Mouse (Mus musculus) limb, embryonic 15.5 days (tissue): Measurements from ENCODE around the gene 2410137M14Rik. TPM values are rescaled to one million over a fixed set of nuclear protein-coding genes. Genes with fewer than 3 reads are reported as not detected.

Experiments used
- ATAC-seq: fragments of 200-750 bp; cut with Nextera tagmentation; 2 replicates; pipeline ENCODE4 v1.8.0; 2017; ENCODE audit warnings: low read depth, moderate TSS enrichment; ENCODE audit not compliant: insufficient number of reproducible peaks, low FRiP score, low TSS enrichment
- H3K27ac ChIP-seq: fragments of 300-500 bp; sonication (generic); 2 replicates; pipeline ENCODE4 v1.5.1; 2015; ENCODE audit warnings: moderate library complexity, mild to moderate bottlenecking, inconsistent platforms
- H3K27me3 ChIP-seq: fragments of 300-500 bp; sonication (generic); 2 replicates; pipeline ENCODE4 v1.6.1; 2015; ENCODE audit warnings: inconsistent platforms
- H3K36me3 ChIP-seq: fragments of 300-500 bp; sonication (generic); 2 replicates; pipeline ENCODE4 v1.6.1; 2015; ENCODE audit warnings: inconsistent platforms
- H3K4me1 ChIP-seq: fragments of 300-500 bp; sonication (generic); 2 replicates; pipeline ENCODE4 v1.6.1; 2015; ENCODE audit warnings: inconsistent platforms
- H3K4me2 ChIP-seq: fragments of 300-500 bp; sonication (generic); 2 replicates; pipeline ENCODE4 v1.6.1; 2015; ENCODE audit warnings: mild to moderate bottlenecking, inconsistent platforms
- H3K4me3 ChIP-seq: fragments of 300-500 bp; sonication (generic); 2 replicates; pipeline ENCODE4 v1.5.1; 2015; ENCODE audit warnings: mild to moderate bottlenecking, inconsistent platforms
- H3K9ac ChIP-seq: fragments of 300-500 bp; sonication (generic); 2 replicates; pipeline ENCODE4 v1.6.1; 2015; ENCODE audit warnings: inconsistent platforms
- H3K9me3 ChIP-seq: fragments of 300-500 bp; sonication (generic); 2 replicates; pipeline ENCODE4 v1.6.1; 2016; ENCODE audit warnings: inconsistent platforms
- WGBS: fragments of 180-500 bp; shearing (Covaris S2); methylation state at CpG from one replicate; pipeline ENCODE4 v1.1.7; 2015; 5-methylcytosine and 5-hydroxymethylcytosine counted together
- polyA plus RNA-seq: library from polyadenylated mRNA; unstranded; fragments of >200 nt; fragmentation: Nextera tagmentation; extraction: Ambion mirVana; gene quantifications from 2 replicates; pipeline ENCODE4 v1.2.1, GENCODE M21; 2015

The 2410137M14Rik gene
- polyA plus RNA-seq, 1 experiment from 2014 or later, result 0.18 TPM

DNA sequence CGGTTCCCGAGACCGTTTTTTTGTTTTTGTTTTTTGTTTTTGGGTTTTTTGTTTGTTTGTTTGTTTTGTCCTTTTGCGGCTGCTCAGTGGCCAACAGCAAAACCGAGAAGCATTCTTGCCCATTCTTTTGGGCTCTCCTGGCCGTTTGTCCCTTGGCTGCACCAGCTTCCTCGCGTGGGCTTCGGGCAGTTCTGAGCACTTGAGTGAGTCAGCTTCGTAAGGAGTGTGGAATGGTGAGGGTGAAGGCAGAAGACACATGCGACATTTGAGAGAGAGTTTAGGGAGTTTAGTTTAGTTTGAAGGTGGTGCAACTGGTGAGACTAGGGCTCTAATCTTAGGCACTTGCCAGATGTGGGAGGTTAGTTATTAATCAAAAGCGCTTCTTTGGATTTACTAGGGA is 22.2 kb downstream of the 2410137M14Rik start:
- Histone ChIP-seq H3K9ac (peak overlapping the region; percentile 73), H3K4me3 (peak overlapping the region; percentile 67), H3K9me3 (no peaks in the 10 kb centered on the region), H3K4me2 (peak overlapping the region; percentile 72), H3K36me3 (peaks cover 20% of the 10 kb centered on the region), H3K4me1 (peaks cover 14% of the 10 kb centered on the region), H3K27me3 (no peaks in the 10 kb centered on the region), H3K27ac (peak overlapping the region; percentile 78)
- ATAC-seq, result no peak
- 7% methylated on average over 12 of the region's 12 CpGs for WGBS

DNA sequence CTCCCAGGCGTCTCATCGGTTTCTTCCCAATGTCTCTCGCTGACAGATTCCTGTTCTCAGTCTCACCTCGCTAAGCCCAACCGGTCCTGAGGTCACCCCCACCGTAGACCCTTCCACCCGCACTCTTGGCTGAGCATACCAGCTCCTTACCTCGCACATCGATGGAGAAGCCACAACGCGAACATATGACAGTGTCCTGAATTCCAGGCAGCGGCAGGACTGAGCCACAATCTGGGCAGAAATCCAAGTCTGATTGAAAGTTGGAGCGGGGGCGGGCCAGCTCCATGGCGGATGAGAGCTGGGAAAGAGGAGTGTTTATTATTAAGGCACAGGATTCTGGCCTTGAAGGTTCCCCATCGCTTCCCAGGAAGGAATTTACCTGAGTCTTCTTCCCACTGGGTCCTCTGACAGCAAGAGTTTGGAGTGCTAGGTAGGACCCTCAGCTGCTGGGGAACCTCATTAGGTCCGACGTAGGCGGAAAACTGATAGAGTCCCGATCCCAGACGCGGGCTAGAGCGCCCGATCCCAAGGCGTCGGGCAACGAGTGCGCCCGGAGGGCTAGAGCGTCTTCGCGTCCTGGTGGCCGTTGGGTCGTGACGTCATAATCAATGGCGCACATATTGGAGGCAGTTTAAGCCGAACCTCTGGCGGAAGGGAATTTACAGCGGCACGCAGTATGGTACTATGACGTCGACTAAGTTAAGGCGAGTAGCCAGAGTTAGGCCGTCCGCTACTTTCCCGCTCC is 22.9 kb downstream of the 2410137M14Rik start, which contains the start of the genes Znrd1 and Znrd1as:
Gene Znrd1 (minus strand): TSS at position 561 of the 745 bp plus-strand sequence.
Gene Znrd1as (plus strand): TSS at position 594 of the 745 bp plus-strand sequence.
- under 1% methylated on average over 46 of the region's 46 CpGs for WGBS
- ATAC-seq, result peak; percentile 95
- Histone ChIP-seq H3K36me3 (peaks cover 20% of the 10 kb centered on the region), H3K27ac (peak within 1 kb of the TSS; percentile 86), H3K4me3 (peak within 1 kb of the TSS; percentile 67), H3K9ac (peak within 1 kb of the TSS; percentile 73), H3K4me2 (peak within 1 kb of the TSS; percentile 72), H3K27me3 (no peaks in the 10 kb centered on the region), H3K9me3 (no peaks in the 10 kb centered on the region), H3K4me1 (peaks cover 14% of the 10 kb centered on the region)

DNA sequence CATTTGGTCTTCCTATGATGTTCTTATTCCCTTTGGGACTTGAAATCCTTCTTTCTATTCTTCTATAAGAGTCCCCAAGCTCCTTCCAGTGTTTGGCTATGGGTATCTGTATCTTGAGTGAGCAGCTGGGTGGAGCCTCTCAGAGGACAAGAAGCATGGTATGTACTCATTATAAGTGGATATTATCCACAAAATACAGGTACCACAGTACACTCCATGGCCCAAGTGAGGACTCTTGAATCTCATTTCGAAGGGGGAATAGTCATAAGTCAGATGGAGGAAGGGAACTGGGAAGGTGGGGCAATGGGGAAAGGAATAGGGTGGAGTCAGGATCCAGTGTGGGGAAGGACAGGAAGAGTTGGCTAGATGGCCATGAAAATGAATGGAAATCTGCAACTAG is 28.0 kb downstream of the 2410137M14Rik start:
- 82% methylated on average over 1 of the region's 1 CpGs for WGBS
- no peak overlapping the region for H3K4me2 ChIP-seq
- peaks cover 37% of the 10 kb centered on the region for H3K36me3 ChIP-seq
- H3K9ac ChIP-seq, result no peak overlapping the region
- H3K9me3 ChIP-seq, result no peaks in the 10 kb centered on the region
- H3K4me1 ChIP-seq, result peaks cover 14% of the 10 kb centered on the region
- H3K27me3 ChIP-seq, result no peaks in the 10 kb centered on the region
- ATAC-seq, result no peak
- no peak overlapping the region for H3K27ac ChIP-seq
- H3K4me3 ChIP-seq, result no peak overlapping the region

DNA sequence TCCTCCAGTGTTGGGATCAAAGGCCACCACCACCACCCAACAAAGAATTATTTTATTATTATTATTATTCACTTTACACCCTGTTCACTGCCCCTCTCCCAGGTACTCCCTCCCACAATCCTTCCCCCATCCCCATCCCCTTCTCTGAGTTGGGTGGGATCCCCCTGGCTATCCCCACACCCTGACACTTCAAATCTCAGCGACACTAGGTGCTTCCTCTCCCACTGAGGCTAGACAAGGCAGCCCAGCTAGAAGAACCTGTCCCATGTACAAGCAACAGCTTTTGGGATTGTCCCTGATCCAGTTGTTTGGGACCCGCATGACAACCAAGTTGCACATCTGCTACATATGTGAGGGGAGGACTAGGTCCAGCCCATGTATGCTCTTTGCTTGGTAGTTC is 28.4 kb downstream of the 2410137M14Rik start:
- ATAC-seq, result no peak
- H3K4me1 ChIP-seq, result peaks cover 13% of the 10 kb centered on the region
- no peaks in the 10 kb centered on the region for H3K27me3 ChIP-seq
- no peaks in the 10 kb centered on the region for H3K9me3 ChIP-seq
- no peak overlapping the region for H3K4me3 ChIP-seq
- no peak overlapping the region for H3K27ac ChIP-seq
- peaks cover 37% of the 10 kb centered on the region for H3K36me3 ChIP-seq
- no peak overlapping the region for H3K4me2 ChIP-seq
- 82% methylated on average over 2 of the region's 2 CpGs for WGBS
- H3K9ac ChIP-seq, result no peak overlapping the region

DNA sequence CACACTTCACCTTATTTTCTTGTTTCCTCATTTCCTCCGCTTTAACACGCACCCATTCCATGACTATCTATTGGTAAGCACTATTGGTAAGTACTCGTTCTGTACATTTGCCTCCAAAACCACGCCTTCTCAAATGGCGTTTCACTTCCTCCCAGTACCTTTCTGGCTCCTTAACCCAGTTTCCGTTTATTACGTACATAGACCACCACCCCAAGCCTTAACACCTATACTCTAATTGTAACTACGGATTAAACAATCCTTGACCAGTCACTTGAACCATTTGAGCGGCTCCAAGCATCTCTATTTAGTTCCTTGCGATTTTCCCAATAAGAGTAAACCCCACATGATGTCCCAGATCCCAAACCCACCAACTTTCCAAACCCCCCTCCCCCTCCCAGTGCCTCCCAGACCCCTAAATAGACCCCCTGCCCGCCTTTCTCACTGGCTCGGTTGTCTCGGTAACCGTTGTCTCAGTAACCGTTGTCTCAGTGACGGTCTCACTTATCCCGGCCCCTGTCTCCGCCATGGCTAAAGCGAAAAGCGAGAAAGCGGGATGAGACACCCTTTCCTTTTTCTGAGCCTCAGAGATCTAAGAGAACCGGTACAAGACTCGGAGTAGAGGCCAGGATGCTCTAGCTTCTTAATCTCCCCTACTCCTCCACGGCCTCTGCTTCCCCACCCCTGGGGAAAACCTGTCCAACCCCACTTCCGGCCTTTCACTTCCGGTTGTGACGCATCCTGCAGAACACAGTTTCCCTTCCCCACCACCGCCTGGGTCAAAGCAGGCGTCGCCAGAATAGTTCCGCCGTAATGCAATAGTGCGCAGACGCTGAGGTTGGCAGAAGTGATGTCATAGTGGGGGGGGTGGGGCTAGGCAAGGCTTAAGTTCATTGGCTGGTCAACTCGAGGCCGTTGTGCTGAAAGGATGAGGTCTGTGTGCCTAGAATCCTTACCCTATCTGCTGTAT is 29.8 kb downstream of the 2410137M14Rik start, which contains the start of gene Ppp1r11:
Gene Ppp1r11 (minus strand): TSS at position 761 of the 967 bp plus-strand sequence.
- Histone ChIP-seq H3K4me3 (peak within 1 kb of the TSS; percentile 75), H3K9ac (peak within 1 kb of the TSS; percentile 73), H3K4me1 (peaks cover 20% of the 10 kb centered on the region), H3K27me3 (peaks cover 11% of the 10 kb centered on the region), H3K4me2 (peak within 1 kb of the TSS; percentile 62), H3K36me3 (peaks cover 32% of the 10 kb centered on the region), H3K27ac (peak within 1 kb of the TSS; percentile 80), H3K9me3 (no peaks in the 10 kb centered on the region)
- 3% methylated on average over 36 of the region's 36 CpGs for WGBS
- ATAC-seq, result peak; percentile 95

DNA sequence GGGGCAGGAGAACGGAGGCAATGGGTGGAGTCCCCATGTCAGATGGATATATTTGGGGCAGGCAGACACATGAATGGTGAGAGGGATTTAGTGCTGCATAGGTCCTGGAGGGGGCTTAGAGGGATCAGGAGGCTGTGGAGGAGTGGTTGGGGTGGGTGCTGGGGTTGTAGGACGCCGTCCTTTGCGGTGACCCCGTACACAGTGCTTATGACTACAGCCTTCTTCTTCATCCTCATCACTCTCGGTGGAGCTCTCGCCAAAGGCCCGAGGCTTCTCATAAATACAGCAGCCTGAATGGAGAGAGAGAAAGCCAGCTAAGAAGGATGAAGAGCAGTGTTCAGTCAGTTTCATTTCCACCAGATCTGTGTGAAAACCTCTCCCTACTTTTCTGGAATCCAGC is 31.8 kb downstream of the 2410137M14Rik start:
- Histone ChIP-seq H3K36me3 (peaks cover 19% of the 10 kb centered on the region), H3K9me3 (no peaks in the 10 kb centered on the region), H3K27me3 (peaks cover 28% of the 10 kb centered on the region), H3K4me1 (peaks cover 21% of the 10 kb centered on the region), H3K4me3 (no peak overlapping the region), H3K4me2 (no peak overlapping the region), H3K9ac (no peak overlapping the region), H3K27ac (no peak overlapping the region)
- WGBS, result 94% methylated on average over 8 of the region's 8 CpGs
- ATAC-seq, result no peak

DNA sequence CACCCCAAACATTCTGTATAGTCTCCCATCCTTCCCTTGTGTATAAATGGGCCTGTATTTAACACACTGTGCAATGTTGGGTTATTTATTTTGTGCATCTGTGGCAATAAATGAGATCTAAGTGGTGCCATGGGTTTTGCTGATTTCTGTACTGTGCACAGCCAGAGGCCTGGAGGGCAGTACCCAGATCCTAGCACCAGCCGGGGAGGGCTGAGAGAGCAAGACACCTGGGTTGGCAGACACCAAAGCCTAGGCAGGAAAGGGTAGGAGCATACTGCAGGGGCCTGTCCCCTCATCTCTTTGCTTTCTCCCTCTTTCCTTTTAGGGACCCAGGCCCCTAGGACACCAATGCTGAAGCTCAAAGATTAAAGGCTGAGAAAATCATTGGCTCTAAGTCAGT is 32.8 kb downstream of the 2410137M14Rik start:
- Histone ChIP-seq H3K27me3 (peaks cover 37% of the 10 kb centered on the region), H3K4me3 (no peak overlapping the region), H3K27ac (no peak overlapping the region), H3K9ac (no peak overlapping the region), H3K9me3 (no peaks in the 10 kb centered on the region), H3K4me1 (peaks cover 28% of the 10 kb centered on the region), H3K36me3 (peaks cover 17% of the 10 kb centered on the region), H3K4me2 (no peak overlapping the region)
- no peak for ATAC-seq
- WGBS, result 93% methylated on average over 1 of the region's 1 CpGs

DNA sequence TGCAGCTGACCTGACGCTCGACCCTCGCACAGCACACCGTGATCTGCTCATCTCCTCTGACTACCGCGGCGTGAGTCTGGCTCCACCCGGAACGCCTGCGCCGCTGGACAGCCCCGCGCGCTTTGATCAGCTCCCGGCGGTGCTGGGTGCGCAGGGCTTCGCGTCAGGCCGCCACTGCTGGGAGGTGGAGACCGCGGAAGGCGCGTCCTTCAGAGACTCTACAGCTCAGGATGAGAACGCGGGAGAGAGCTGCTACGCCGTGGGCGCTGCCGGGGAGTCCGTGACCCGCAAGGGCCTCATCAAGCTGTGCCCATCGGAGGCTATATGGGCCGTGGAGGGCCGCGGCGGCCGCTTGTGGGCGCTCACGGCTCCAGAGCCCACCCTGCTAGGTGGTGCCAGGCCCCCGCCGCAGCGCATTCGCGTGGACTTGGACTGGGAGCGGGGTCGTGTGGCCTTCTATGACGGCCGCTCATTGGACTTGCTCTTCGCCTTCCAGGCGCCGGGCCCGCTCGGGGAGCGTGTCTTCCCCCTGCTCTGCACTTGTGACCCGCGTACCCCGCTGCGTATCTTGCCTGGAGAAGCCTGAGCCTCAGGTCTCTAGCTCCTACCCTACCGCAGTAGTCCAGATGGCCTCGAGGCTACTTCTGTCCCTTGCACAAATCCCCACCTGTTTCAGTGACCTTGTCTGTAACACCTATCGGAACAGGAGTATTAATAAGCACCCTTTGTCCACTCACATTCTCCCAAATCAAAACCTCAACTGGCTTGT is 33.8 kb downstream of the 2410137M14Rik start:
- Histone ChIP-seq H3K9me3 (no peaks in the 10 kb centered on the region), H3K9ac (peak overlapping the region; percentile 68), H3K4me1 (peaks cover 39% of the 10 kb centered on the region), H3K27me3 (peaks cover 47% of the 10 kb centered on the region), H3K36me3 (peaks cover 17% of the 10 kb centered on the region), H3K4me2 (peak overlapping the region; percentile 96), H3K4me3 (peak overlapping the region; percentile 50), H3K27ac (no peak overlapping the region)
- 1% methylated on average over 61 of the region's 62 CpGs for WGBS
- no peak for ATAC-seq

DNA sequence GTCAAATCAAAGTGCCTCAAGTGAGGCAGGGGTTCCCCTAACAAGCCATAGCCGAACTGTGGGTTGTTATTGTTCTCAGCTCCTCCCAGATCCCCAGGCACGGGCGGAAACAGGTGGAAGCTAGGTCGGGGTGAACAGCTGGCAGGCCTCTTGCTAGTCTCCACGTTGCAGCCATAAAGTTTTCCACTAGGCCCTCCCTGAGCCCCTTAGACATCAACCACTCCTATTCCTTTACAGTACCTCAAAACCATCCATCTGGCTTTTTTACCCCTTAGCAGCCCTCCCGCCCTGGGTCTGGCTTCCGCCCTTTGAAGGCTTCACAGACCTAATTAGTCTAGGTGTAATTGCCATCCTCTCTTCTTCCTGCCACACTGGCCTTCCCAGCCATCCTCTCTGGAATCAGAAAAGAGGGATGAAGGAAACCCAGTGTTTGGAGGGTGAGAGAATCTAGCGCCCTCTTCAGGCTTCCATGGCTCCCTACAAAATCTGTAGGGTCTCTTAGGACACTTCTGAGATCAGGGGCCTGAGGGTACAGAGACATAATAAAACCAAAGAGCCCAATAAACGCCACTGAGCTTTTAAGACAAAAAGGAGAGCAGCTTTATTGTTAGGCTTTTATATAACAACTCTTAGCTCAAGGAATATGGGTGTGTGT is 36.8 kb downstream of the 2410137M14Rik start:
- H3K4me3 ChIP-seq, result peak overlapping the region; percentile 50
- peaks cover 64% of the 10 kb centered on the region for H3K27me3 ChIP-seq
- peaks cover 31% of the 10 kb centered on the region for H3K4me1 ChIP-seq
- no peaks in the 10 kb centered on the region for H3K9me3 ChIP-seq
- ATAC-seq, result no peak
- 13% methylated on average over 9 of the region's 9 CpGs for WGBS
- peaks cover 11% of the 10 kb centered on the region for H3K36me3 ChIP-seq
- peak overlapping the region; percentile 93; the same call in 1 of the 2 replicates for H3K4me2 ChIP-seq
- H3K9ac ChIP-seq, result no peak overlapping the region
- H3K27ac ChIP-seq, result no peak overlapping the region

DNA sequence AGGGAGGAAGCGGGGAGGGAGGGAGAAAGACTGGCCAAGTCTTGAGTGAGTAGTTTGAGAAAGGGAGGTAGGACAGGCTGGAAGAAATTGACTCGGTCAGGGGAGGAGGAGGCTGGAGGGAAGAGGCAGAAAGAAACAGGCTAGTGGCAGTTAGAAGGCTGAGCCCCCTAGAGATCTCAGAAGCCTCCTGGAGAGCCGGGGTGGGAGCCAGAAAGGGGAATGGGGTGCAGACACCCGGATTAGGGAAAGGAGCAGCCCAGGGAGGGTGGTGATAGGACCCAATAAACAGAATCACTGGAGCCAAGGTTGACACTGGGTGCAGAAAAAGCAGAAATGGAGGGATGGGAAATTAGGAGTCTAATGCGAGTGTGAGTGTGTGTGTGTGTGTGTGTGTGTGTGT is 37.3 kb downstream of the 2410137M14Rik start:
- no peaks in the 10 kb centered on the region for H3K9me3 ChIP-seq
- H3K4me1 ChIP-seq, result peaks cover 31% of the 10 kb centered on the region
- no peak overlapping the region; the same call in 1 of the 2 replicates for H3K27ac ChIP-seq
- H3K27me3 ChIP-seq, result peaks cover 64% of the 10 kb centered on the region
- no peak for ATAC-seq
- 9% methylated on average over 5 of the region's 5 CpGs for WGBS
- H3K36me3 ChIP-seq, result peaks cover 6% of the 10 kb centered on the region
- peak overlapping the region; percentile 50 for H3K4me3 ChIP-seq
- H3K4me2 ChIP-seq, result peak overlapping the region; percentile 93
- no peak overlapping the region for H3K9ac ChIP-seq
